Mouse (Mus musculus): ENCODE data around the gene Calhm1. TPM values are rescaled to one million over a fixed set of nuclear protein-coding genes. Genes with fewer than 3 reads are reported as not detected.
"Not testable (repeated sequence)": the region's sequence is repeated elsewhere in the genome, so short reads cannot be mapped to it uniquely, and the experiment has no call there.

Calhm1 gene
- total RNA-seq, 2 experiments from 2014 or later = not detected

DNA sequence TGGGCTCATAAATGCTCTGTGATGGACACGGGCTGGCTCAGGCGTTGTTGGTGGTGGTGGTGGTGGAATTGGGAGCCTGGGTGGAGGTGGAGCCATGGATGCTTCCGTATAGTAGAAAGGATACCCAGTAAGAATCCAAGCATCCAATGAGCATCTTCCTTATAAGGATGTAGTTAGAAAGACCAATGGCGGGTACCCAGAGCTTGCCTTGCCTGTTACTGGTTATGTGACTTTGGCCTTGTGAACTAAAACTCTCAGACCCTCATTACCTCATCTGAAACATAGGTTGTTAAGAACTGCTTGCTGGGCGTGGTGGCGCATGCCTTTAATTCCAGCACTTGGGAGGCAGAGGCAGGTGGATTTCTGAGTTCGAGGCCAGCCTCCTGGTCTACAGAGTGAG, 9.7 kb upstream of the Calhm1 start:
- no peak for DNase-seq (ENCODE audit: low spot score)

DNA sequence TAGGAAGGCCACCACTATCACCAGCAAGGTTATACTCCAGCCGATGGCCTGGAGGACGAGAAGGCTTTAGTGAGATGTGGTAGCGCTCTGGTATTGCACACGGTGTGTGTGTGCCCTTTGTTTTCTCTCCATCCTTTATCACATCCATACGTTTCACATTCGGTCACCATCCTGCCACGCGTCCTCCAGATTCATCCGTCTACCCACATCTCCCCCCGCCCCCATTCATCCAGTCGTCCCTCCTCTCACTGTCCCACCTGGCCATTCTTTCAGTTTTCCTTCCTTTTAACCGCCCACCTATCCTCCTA, 8.0 kb upstream of the Calhm1 start:
- DNase-seq (ENCODE audit: low spot score) = no peak

DNA sequence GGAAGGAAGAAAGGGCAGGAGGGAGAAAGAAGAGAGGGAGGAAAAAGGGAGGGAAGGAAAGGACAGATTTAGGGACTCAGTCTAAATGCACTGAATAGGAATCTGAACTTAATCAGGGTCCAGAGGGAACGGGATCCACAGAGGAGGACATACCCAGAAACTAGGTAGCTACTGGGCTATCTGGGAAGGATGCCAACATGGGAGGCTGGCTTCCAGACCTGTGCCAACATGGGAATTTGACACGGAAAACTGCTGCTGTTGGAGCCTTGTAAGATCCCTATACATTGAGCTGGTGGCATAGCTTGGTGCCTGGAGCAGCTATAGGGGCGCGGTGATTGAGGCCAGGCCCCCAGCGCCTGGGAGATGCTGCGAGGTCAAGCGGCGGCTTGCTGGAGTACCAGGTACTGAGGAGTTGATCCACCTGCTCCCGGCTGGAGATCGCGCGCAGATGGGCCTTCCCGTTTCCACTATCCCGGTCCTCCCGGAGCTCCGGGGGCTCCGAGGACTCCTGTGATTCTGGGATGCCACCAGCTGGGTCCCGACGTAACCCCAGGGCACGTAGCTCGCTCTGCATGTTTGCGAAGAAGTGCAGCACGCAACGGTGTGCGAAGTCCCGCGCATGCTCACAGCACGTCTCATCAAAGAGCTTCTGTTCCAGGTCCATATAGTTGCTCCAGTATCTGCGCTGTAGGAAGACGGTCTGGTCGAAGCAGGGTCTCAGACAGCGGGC, 7.4 kb upstream of the Calhm1 start:
- no peak for DNase-seq (ENCODE audit: low spot score)

DNA sequence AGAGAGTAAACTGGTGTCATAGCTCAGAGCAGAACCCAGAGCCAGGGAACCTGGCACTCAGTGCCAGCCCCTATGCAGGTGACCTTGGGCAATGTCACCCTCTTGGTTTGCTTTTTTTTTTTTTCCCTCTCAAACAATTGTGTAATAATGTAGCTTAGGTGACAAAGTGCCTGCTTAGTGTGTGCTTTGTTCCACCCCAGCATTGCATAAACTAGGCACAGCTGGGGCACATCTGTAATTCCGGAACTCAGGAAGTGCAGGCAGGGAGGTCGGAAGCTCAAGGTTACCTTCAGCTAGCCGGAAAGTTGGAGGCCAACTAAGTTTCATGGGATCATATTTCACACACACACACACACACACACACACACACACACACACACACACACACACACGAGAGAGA, 5.8 kb upstream of the Calhm1 start:
- DNase-seq (ENCODE audit: low spot score) = no peak

DNA sequence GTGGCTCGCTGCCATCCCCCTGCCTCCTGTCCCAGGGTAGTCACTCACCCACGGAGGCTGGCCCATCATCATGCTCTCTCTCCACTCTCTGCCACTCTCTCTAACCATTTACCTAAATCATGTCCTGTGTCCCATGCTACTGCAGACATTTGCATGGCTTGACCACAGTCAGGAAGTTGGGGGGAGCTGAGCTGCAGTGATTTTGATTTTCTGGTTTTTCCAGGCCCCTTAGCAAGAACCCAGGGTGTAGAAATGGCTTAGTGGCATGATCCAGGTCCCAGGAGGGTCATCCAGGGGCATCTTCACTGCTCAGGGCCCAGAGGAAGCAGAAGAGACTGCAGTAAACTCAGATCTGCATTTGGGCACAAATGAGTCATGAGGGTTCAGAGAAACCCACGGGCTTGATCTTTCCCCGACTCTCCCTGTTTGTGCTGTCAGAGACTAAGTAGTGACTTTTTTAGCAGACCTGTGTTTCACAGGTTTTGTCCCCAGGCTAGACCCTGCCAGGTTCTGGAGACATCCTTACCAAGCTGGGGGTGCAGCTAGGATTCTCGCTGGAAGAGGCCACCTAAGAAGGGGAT, 4.3 kb upstream of the Calhm1 start:
- DNase-seq (ENCODE audit: low spot score) = no peak

DNA sequence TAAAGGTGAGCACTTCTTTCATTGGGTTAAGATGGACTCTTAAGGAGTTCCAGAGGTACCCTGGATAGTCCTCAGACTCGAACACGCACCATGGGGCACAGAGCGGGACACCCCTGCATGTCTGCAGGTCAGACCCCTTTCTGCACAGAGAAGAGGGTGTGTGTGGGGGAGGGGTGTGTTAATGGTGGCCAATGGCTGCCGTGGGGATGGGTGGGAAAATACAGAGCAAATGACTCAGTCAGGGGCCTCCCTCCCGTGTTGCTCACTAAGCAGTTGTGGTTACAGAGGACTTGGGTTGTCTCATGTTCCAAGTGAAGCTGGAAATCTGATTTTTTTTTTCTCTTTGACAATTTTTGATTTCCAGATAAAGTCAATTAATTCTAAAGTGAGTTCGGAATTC, 1.6 kb downstream of the Calhm1 start:
- no peak for DNase-seq (ENCODE audit: low spot score)

DNA sequence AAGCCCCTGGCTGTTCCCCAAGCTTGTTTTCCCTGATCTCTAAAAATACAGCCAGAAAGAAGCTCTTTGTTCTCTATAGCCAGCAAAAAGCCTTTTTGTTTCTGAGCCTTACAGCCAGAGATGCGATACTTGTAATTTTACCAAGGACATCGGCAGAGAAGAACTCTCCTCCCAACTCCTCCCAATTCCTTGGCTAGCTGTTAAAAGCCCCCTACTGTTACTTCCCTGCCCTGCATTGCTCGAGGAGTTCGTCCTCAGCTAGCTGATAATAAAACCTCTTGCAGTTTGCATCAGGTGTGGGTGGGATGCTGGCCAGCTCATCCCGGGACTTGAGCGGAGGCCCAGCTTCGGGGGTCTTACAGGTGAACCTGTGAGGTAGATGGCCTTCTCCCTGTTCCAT, 4.4 kb downstream of the Calhm1 start:
- DNase-seq (ENCODE audit: low spot score) = not testable (repeated sequence)

DNA sequence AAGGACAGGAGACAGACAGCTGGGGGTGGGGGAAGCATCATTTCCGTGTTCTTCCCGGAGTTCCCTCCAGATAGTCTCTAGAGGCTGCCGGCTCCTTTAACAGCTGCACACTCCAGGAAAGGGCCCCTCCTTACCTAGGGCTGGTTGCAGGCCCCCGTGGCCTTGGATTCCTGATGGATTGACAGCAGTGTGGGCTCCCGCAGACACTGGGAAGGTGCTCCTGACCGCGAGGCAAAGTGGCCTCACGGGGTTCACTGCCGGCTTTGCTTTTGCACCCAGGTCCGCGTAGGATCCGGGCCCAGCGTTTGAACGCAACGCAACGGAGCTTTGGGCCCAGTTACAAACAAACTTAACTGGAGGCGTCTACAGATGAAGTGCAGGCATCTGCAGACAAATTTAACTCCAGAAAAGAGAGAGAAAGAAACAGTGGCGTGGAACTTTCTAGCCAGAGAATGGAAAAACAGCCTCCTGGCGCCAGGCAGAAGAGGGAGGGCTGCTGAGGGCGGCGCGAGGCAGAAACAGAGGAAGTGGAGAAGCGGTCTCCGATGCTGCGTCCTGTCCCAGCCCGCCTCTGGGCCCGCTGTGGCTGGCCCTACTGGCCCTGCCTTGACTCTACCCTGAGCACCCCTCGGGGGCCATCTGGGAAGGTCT, 6.2 kb downstream of the Calhm1 start, which contains the start of gene Calhm2:
Gene Calhm2, minus strand, starts transcription at position 524 of the 651 bp plus-strand sequence.
- DNase-seq (ENCODE audit: low spot score) = peak; percentile 59

DNA sequence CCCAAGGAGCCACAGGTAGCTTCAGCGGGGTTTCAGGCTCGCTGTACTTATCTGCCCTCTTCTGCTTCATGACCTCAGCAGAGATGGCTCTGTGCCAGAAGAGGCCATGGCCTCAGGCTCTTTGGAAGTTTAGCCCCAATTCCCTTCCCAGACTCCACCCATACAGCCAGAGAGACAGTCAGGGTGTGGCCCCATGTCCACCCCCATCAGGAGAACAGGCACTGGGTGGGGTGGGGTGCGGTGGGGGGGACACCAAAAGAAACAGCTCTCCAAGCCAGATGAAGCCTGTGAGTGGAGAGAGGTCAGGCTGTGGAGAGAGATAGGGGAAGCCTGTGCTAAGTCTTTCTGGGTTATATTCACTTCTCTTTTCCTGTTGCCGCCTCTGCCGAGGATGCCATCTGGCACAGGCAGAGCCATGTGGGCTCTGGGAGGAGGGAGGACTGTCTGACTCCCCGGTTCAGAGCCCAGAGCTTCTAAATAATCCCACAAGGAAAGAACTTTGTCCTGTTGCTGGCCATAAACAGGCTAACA, 6.9 kb downstream of the Calhm1 start:
- DNase-seq (ENCODE audit: low spot score) = peak; percentile 73

DNA sequence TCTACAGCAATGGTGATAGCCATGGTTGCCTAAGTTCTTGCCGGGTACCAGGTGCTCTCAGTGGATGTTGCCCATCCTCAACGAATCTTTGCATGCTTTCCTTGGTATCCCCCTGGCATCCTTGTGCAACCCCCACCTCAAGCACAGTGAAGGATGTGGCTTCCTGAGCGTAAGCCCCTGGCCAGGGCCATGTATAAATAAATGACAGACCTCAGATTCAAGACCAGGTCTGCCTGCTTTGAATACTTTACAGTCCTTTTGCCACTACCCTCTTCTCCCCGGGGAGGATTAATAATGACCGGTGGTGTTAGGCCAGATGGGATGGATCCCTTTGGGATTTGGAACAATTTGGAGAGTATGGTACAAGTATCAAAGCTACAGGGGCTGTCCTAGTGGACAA, 7.9 kb downstream of the Calhm1 start:
- no peak for DNase-seq (ENCODE audit: low spot score)

DNA sequence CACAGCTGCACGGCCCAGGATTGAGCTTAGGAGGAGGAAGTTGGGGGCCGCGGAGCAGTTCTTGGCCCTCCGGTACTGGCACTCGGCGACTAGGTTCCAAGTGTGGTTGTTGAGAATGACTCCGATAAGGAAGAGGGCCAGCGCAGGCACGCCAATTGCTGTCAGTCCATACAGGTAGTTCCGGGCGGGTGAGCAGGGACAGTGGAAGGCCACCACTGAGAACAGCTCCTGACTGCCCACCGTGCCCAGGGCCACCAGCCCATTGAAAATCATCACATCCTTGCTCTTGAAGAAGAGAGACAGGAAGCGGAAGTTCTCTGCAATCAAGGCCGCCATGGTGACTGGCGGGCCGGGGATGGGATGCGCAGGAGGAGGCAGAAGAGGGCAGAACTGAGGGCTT, 8.5 kb downstream of the Calhm1 start:
- DNase-seq (ENCODE audit: low spot score) = no peak

DNA sequence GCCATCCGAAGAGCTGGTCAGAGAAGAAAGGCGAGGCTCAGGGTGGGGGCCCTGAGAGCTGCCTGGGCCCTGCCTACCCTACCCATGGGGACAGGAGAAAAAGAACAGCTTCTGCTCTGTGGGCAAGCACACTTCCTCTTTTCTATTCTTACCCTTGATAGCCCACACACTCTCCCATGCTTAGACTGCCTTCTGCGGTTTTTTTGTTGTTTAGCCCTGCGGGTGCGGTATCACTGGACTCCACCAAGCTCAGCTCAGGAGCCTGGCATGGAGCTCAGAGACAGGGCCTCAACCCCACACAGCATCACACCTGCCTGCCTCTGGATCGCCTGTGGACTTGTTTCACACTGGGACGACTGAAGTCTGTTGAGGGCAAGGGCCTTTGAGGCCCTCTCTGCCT, 10.9 kb downstream of the Calhm1 start:
- no peak for DNase-seq (ENCODE audit: low spot score)

DNA sequence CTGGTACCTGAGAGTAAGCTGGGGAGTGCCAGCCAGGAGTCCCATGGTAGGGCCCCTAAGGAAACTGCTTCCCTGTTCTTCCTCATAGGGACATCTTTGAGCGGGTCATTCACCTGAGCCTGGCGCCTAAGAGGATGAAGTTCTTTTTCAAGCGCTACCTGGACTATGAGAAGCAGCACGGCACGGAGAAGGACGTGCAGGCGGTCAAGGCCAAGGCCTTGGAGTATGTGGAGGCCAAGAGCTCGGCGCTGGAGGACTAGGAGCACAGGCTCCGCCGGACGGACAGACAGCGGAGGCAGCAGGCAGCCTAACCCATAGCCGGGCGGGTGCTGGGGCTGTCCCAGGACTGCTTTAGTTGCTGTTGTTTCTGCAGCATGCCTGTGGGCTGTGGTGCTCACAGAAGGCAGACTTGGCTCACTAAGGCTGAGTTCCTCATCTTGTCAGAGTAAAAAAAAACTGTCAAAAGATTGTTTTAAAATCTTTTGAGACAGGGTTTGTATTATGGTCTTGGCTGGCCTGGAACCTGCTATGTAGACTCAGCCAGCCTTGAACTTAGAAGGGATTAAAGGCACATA, 13.4 kb downstream of the Calhm1 start:
- DNase-seq (ENCODE audit: low spot score) = no peak

DNA sequence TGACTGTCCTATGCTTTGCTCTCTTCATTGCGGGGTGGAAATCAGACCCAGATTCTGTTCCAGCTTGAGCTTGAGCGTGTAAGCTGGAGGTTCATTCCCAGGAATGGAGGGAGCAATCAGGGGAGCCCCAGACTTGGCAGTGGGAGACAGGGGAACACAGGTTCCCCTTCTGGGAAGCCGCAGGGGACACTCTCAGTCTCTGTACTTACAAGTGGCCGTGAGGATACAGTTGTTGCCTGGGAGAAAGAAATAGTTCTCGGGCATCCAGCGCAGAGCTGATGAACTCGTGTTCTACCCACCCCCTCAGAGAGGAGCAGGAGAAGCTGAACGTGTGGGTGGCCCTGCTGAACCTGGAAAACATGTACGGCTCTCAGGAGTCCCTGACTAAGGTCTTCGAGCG, 15.2 kb downstream of the Calhm1 start:
- no peak for DNase-seq (ENCODE audit: low spot score)

DNA sequence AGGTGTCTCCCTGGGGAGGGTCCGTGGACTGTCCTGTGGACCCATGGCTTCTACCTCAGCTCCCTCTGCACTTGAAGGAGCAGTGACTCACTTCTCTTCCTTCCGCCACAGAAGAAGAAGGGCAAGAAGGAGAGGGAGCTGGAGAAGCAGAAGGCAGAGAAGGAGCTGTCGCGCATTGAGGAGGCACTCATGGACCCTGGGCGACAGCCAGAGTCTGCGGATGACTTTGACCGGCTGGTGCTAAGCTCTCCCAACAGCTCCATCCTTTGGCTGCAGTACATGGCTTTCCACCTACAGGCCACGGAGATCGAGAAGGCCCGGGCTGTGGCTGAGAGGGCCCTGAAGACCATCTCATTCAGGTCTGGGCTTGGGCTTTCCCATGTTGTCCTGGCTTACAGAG, 15.9 kb downstream of the Calhm1 start:
- DNase-seq (ENCODE audit: low spot score) = no peak

DNA sequence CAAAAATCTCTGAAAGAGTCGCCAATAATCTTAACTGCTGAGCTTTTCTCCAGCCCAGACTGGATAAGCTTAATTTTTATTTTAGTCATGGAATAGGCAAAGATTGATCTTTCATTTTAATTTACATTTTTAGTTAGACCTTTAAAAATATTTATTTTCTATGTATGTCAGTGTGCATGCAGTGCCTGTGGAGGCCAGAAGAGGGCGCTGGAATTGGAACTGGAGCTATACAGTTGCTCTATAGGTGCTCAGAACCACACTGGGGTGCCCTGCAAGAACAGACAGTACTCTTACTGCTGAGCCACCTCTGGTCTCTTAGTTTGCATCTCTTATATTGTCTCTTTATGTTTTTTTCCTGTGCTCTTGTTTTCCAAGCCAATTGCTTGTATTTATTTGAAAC, 21.3 kb downstream of the Calhm1 start:
- no peak for DNase-seq (ENCODE audit: low spot score)

DNA sequence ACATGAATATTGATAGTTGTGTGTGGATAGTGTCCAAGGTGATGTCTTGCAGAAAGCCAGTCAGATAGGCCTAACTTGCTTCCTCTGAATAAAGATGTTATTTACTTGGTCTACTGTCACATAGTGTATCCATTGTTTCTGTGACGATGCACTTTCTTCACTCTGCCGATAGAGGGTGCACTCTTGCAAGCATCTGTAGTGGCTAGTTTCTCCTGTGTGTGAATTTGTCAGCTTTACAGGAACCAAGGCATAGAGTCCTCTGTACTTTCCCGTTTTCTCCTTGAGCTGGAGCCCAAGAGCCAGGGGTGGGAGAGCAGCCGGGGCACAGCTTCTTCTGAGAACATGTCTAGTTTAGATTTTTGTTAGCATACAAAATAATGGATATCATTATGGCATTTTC, 23.0 kb downstream of the Calhm1 start:
- peak; percentile 43 for DNase-seq (ENCODE audit: low spot score)

DNA sequence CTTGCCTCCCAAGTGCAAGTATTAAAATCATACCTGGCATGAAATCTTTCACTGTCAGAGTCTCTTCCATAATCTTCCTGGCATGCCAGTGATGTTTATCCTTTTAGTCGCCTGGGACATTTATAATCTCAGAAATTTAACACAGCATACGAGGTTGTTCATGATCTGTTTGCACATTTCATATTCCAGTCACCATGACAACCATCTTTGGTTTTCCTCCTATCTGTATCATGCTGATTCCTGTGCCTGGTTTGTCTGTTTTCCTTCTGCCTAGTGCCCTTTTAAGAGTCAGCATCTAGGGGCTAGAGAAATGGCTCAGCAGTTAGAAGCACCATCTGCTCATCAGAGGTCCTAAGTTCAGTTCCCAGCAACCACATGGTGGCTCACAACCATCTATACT, 25.4 kb downstream of the Calhm1 start:
- DNase-seq (ENCODE audit: low spot score) = no peak

DNA sequence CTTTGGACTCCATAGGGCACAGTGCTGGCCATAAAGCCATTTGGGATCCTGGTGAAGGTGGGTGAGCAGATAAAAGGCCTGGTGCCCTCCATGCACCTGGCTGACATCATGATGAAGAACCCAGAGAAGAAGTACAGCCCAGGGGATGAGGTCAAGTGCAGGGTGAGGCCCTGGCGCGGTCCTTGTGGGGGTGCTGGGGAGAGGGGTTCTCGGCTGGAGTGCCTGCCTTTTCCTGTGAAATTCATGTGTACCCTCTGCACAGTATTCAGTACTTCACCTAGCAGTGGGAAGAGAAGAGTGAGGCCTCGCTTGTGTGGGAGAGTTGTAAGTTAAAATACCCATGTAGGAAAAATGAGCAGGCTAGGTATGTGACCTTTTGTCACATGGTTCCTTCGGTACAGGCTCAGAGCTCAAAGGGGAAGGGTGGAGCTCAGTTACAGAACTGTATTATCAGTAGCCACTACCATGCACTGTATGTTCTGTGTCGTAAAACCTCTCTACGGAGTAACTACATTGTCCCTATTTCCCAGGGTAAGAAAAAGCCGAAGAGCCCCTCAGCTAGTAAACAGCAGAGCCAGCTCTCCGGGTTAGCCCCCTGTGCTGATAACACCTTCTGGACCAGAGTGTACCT, 39.3 kb downstream of the Calhm1 start:
- DNase-seq (ENCODE audit: low spot score) = no peak

DNA sequence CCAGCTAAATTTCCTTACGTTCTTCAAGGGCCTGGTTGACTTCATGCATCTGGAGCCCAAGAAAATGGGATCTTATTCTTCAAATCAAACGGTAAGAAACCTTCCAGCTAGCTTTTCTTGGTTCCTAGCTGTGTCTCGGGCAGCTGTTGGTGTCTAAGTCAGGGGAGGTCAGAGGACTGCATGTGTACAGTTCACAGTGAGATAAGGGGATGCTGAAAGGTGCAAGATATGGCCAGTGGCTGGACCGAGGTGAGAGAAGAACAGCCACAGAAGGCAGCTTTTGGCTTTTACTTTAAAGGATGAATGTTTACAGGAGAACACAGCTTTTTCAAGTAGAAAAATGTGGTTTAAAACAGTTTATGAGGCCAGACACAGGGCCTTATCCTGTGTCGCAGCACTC, 43.0 kb downstream of the Calhm1 start:
- no peak for DNase-seq (ENCODE audit: low spot score)
